In the genomic region with DNA sequence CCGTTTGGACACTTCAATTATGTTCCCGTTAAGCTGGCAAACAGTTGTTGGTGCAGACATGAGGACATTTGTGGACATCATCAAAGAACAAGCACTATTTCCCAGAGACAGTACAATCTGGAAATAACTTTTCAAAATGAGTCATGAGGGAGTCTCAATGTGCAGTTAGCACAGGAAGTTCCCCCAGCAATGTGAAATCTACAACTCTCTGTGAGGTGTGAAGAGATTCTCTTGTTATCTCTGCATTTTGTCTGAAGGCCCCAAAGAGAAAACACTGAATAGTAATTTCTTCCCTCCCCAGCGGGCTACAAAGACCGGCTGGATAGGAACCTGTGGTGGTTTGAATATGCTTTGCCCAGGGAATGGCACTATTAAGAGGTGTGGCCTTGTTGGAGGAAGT, we compare ENCODE assay signal across 12 mouse cellular contexts.
DNase-seq lines count a peak whose midpoint lies in the region.
"Had no signal": no experiment of that assay in that cellular context is flagged by ENCODE, and none has a peak within 500 bp of the region (broad histone marks: within the 10 kb centered on the region; RNA-seq: fewer than 3 reads in every experiment).

No protein-coding gene starts in this region.

- DNase-seq in left cerebral cortex, postnatal 25 days (ENCODE audit: low spot score in 2 of 2), result peak; percentile 19 to 73
- no peak for DNase-seq in left cerebral cortex, adult 8-10 months (ENCODE audit: low spot score in 2 of 2)
- DNase-seq in CD4-positive, CD25-positive, alpha-beta regulatory T cell, adult 2 months (ENCODE audit: low read depth, low spot score), result peak; percentile 11
- DNase-seq in brain, adult 2 months (ENCODE audit: low read depth, low spot score), result peak; percentile 67
- peak; percentile 41 to 70 for DNase-seq in natural killer cell, adult 2 months (ENCODE audit: low spot score in 2 of 2)
- no peak for DNase-seq in ovary, postnatal 36 days (ENCODE audit: low spot score)
- DNase-seq in retina, postnatal 1 day, result no peak
- DNase-seq: adrenal gland, postnatal 14 days; cerebellum, adult 2 months; cerebellum, postnatal 10 days; gastrocnemius, postnatal 10 days; heart, postnatal 36 days had no signal

- intact Hi-C loops in left cerebral cortex, postnatal 25 days (cut with DNase I), result no loop called here

Comparison
In these comparisons a context has a peak if more than half of its experiments do, and no peak if none do; other contexts are left out.
1. DNase-seq: peak in left cerebral cortex, postnatal 25 days (2 of 2), CD4-positive, CD25-positive, alpha-beta regulatory T cell, adult 2 months (single experiment), brain, adult 2 months (single experiment) and natural killer cell, adult 2 months (2 of 2); none in left cerebral cortex, adult 8-10 months (0 of 2), ovary, postnatal 36 days (single experiment) and retina, postnatal 1 day (single experiment).